8 mouse cellular contexts compared by ENCODE assay signal in the genomic region with DNA sequence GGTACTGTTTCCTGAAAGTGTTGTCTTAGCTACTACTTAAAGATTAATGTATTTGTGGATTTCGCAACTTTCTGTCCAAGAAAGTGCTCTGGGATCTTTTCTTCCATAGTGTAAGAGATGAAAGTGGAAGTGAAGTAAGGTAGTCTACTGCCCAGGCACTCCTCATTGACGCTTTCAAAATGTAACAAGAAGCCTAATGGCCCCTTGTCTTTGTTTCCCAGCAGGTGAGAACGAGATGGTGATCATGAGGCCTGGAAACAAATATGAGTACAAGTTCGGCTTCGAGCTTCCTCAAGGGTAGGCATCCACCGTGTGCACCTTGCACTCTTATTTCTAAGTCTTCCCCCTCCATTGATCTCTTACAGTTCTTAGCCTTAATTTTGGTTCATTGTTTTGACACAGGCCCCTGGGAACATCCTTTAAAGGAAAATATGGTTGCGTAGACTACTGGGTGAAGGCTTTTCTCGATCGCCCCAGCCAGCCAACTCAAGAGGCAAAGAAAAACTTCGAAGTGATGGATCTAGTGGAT. TPM values are rescaled to one million over a fixed set of nuclear protein-coding genes. Genes with fewer than 3 reads are reported as not detected.
DNase-seq lines count a peak whose midpoint lies in the region; ATAC-seq and TF ChIP-seq lines count a peak whose summit lies in the region.

No protein-coding gene starts in this region.

- peak overlapping the region; percentile 79 for H3K4me2 ChIP-seq in embryonic facial prominence, embryonic 12.5 days (replicated peaks)
- peak overlapping the region; percentile 84 for H3K4me2 ChIP-seq in hindbrain, embryonic 16.5 days (ENCODE audit: low read length)
- H3K4me2 ChIP-seq in midbrain, embryonic 15.5 days, result peak overlapping the region; percentile 85

- peak overlapping the region; percentile 81 for H3K9ac ChIP-seq in embryonic facial prominence, embryonic 12.5 days
- peak overlapping the region; percentile 69 for H3K9ac ChIP-seq in hindbrain, embryonic 16.5 days (ENCODE audit: low read depth, low read length)
- H3K9ac ChIP-seq in midbrain, embryonic 15.5 days, result peak overlapping the region; percentile 53

- 1% methylated on average over 10 of the region's 10 CpGs for WGBS in lung, adult 2 months
- WGBS in embryonic facial prominence, embryonic 12.5 days, result 47% methylated on average over 10 of the region's 10 CpGs
- 31% methylated on average over 10 of the region's 10 CpGs for WGBS in hindbrain, embryonic 16.5 days
- WGBS in midbrain, embryonic 15.5 days, result 40% methylated on average over 10 of the region's 10 CpGs

- H3K4me1 ChIP-seq in lung, adult 2 months (ENCODE audit: control insufficient read depth, insufficient read depth, low read length), result peaks cover 20% of the 10 kb centered on the region
- H3K4me1 ChIP-seq in embryonic facial prominence, embryonic 12.5 days, result peaks cover 42% of the 10 kb centered on the region
- H3K4me1 ChIP-seq in hindbrain, embryonic 16.5 days (ENCODE audit: control insufficient read depth, insufficient read depth, low read depth, low read length), result peaks cover 38% of the 10 kb centered on the region
- peaks cover 49% of the 10 kb centered on the region for H3K4me1 ChIP-seq in midbrain, embryonic 15.5 days

- no peak for TF ChIP-seq CTCF in lung, adult 2 months (IDR thresholded peaks at IDR 0.05; ENCODE audit: insufficient read depth, low read length)

- H3K4me3 ChIP-seq in lung, adult 2 months (replicated peaks; ENCODE audit: extremely low read depth, low read depth, low read length), result peak overlapping the region; percentile 94
- H3K4me3 ChIP-seq in embryonic facial prominence, embryonic 12.5 days, result peak overlapping the region; percentile 79
- H3K4me3 ChIP-seq in hindbrain, embryonic 16.5 days (ENCODE audit: low read length), result peak overlapping the region; percentile 68
- H3K4me3 ChIP-seq in midbrain, embryonic 15.5 days, result peak overlapping the region; percentile 69

- DNase-seq in lung, adult 2 months, result no peak
- no peak for DNase-seq in lung, postnatal 25 days (ENCODE audit: low spot score)
- no peak for DNase-seq in layer of hippocampus, postnatal 25 days (ENCODE audit: extremely low spot score in 1 of 2, low spot score in 1 of 2)
- DNase-seq in cerebellum, postnatal 36 days, result no peak
- DNase-seq in cerebellum, postnatal 4 days (ENCODE audit: low spot score in 2 of 2), result no peak

- H3K9me3 ChIP-seq in embryonic facial prominence, embryonic 12.5 days, result no peaks in the 10 kb centered on the region
- no peaks in the 10 kb centered on the region for H3K9me3 ChIP-seq in hindbrain, embryonic 16.5 days (ENCODE audit: control insufficient read depth, low read length)
- H3K9me3 ChIP-seq in midbrain, embryonic 15.5 days, result no peaks in the 10 kb centered on the region

- no peaks in the 10 kb centered on the region for H3K27me3 ChIP-seq in embryonic facial prominence, embryonic 12.5 days
- H3K27me3 ChIP-seq in hindbrain, embryonic 16.5 days (replicated peaks; ENCODE audit: control insufficient read depth, insufficient read depth, low read length), result no peaks in the 10 kb centered on the region
- H3K27me3 ChIP-seq in midbrain, embryonic 15.5 days (replicated peaks), result no peaks in the 10 kb centered on the region

- TF ChIP-seq POLR2A in lung, adult 2 months (IDR thresholded peaks at IDR 0.05; ENCODE audit: borderline replicate concordance, extremely low read depth, low read depth, low read length), result peak; percentile 50; the same call in 1 of the 2 replicates

- H3K36me3 ChIP-seq in embryonic facial prominence, embryonic 12.5 days, result peaks cover 21% of the 10 kb centered on the region
- H3K36me3 ChIP-seq in hindbrain, embryonic 16.5 days (ENCODE audit: control insufficient read depth, insufficient read depth, low read length), result peaks cover 8% of the 10 kb centered on the region
- H3K36me3 ChIP-seq in midbrain, embryonic 15.5 days (replicated peaks), result no peaks in the 10 kb centered on the region

- no peak for ATAC-seq in embryonic facial prominence, embryonic 12.5 days (ENCODE audit: insufficient number of reproducible peaks, insufficient read depth, low FRiP score, low TSS enrichment)
- ATAC-seq in hindbrain, embryonic 16.5 days, result no peak
- no peak for ATAC-seq in midbrain, embryonic 15.5 days (replicated peaks)

- peak overlapping the region; percentile 91; the same call in 1 of the 2 replicates for H3K27ac ChIP-seq in embryonic facial prominence, embryonic 12.5 days
- H3K27ac ChIP-seq in hindbrain, embryonic 16.5 days (ENCODE audit: low read depth, low read length), result no peak overlapping the region
- no peak overlapping the region for H3K27ac ChIP-seq in midbrain, embryonic 15.5 days

RNA-seq across cellular contexts. Expression of a gene that starts 1.0 kb away (rescaled TPM):
- polyA plus RNA-seq in lung, adult 2 months (2012; rRNA removed), result 687 and 806 TPM in 2 replicates
- polyA plus RNA-seq in embryonic facial prominence, embryonic 12.5 days (2016; fragmentation: Nextera tagmentation; extraction: Ambion mirVana), result 75.8 and 80.8 TPM in 2 replicates
- polyA plus RNA-seq in hindbrain, embryonic 16.5 days (2015; fragmentation: Nextera tagmentation; extraction: Ambion mirVana), result 51.0 and 53.6 TPM in 2 replicates
- polyA plus RNA-seq in midbrain, embryonic 15.5 days (2015; fragmentation: Nextera tagmentation; extraction: Ambion mirVana), result 52.0 TPM in 2 replicates
- total RNA-seq in layer of hippocampus, postnatal 25 days (2021), result 10 to 100 TPM; 20.7 to 25.0 TPM

RNA-seq across cellular contexts. Expression of a gene that starts 18.1 kb away (rescaled TPM):
- polyA plus RNA-seq in lung, adult 2 months (2012; rRNA removed), result not detected in 2 replicates
- 2.1 and 2.4 TPM in 2 replicates for polyA plus RNA-seq in embryonic facial prominence, embryonic 12.5 days (2016; fragmentation: Nextera tagmentation; extraction: Ambion mirVana)
- polyA plus RNA-seq in hindbrain, embryonic 16.5 days (2015; fragmentation: Nextera tagmentation; extraction: Ambion mirVana), result 1.0 and 1.9 TPM in 2 replicates
- 1.1 and 2.1 TPM in 2 replicates for polyA plus RNA-seq in midbrain, embryonic 15.5 days (2015; fragmentation: Nextera tagmentation; extraction: Ambion mirVana)
- not detected for total RNA-seq in layer of hippocampus, postnatal 25 days (2021)

RNA-seq across cellular contexts. Expression of a gene that starts 33.8 kb away (rescaled TPM):
- 4.6 and 13.8 TPM in 2 replicates for polyA plus RNA-seq in lung, adult 2 months (2012; rRNA removed)
- 3.2 and 4.0 TPM in 2 replicates for polyA plus RNA-seq in embryonic facial prominence, embryonic 12.5 days (2016; fragmentation: Nextera tagmentation; extraction: Ambion mirVana)
- polyA plus RNA-seq in hindbrain, embryonic 16.5 days (2015; fragmentation: Nextera tagmentation; extraction: Ambion mirVana), result 3.3 and 3.5 TPM in 2 replicates
- polyA plus RNA-seq in midbrain, embryonic 15.5 days (2015; fragmentation: Nextera tagmentation; extraction: Ambion mirVana), result 1.2 and 1.4 TPM in 2 replicates
- total RNA-seq in layer of hippocampus, postnatal 25 days (2021), result under 1 TPM in 1 of 2 experiments, not detected in 1; 0.12 TPM

RNA-seq across cellular contexts. Expression of a gene that starts 35.2 kb away (rescaled TPM):
- polyA plus RNA-seq in lung, adult 2 months (2012; rRNA removed), result 18.3 and 21.3 TPM in 2 replicates
- 49.8 and 52.1 TPM in 2 replicates for polyA plus RNA-seq in embryonic facial prominence, embryonic 12.5 days (2016; fragmentation: Nextera tagmentation; extraction: Ambion mirVana)
- 31.0 and 33.3 TPM in 2 replicates for polyA plus RNA-seq in hindbrain, embryonic 16.5 days (2015; fragmentation: Nextera tagmentation; extraction: Ambion mirVana)
- 35.7 and 36.9 TPM in 2 replicates for polyA plus RNA-seq in midbrain, embryonic 15.5 days (2015; fragmentation: Nextera tagmentation; extraction: Ambion mirVana)
- 10 to 100 TPM; 23.8 to 29.7 TPM for total RNA-seq in layer of hippocampus, postnatal 25 days (2021)

RNA-seq across cellular contexts. Expression of a gene that starts 37.7 kb away (rescaled TPM):
- 0.27 and 0.44 TPM in 2 replicates for polyA plus RNA-seq in lung, adult 2 months (2012; rRNA removed)
- polyA plus RNA-seq in embryonic facial prominence, embryonic 12.5 days (2016; fragmentation: Nextera tagmentation; extraction: Ambion mirVana), result 2.1 and 2.3 TPM in 2 replicates
- polyA plus RNA-seq in hindbrain, embryonic 16.5 days (2015; fragmentation: Nextera tagmentation; extraction: Ambion mirVana), result 21.5 and 23.9 TPM in 2 replicates
- polyA plus RNA-seq in midbrain, embryonic 15.5 days (2015; fragmentation: Nextera tagmentation; extraction: Ambion mirVana), result 15.0 and 16.7 TPM in 2 replicates
- total RNA-seq in layer of hippocampus, postnatal 25 days (2021), result 10 to 100 TPM; 50.9 to 62.3 TPM
